Mouse (Mus musculus) kidney, embryonic 14.5 days (tissue): ENCODE results near the gene Rpl22. TPM values are rescaled to one million over a fixed set of nuclear protein-coding genes. Genes with fewer than 3 reads are reported as not detected.

Experiments
- ATAC-seq: fragments of 200-750 bp; cut with Nextera tagmentation; 2 replicates; pipeline ENCODE4 v1.8.0; 2017; ENCODE audit warnings: moderate number of reproducible peaks, mild to moderate bottlenecking, moderate TSS enrichment, moderate library complexity; ENCODE audit not compliant: low FRiP score, low TSS enrichment
- H3K27ac ChIP-seq: fragments of 300-500 bp; sonication (generic); 2 replicates; pipeline ENCODE4 v1.5.1; 2014; ENCODE audit warnings: low read depth, mild to moderate bottlenecking, low read length, moderate library complexity, mixed read lengths
- H3K27me3 ChIP-seq: fragments of 300-500 bp; sonication (generic); 2 replicates; pipeline ENCODE4 v1.6.1; 2014; ENCODE audit warnings: mild to moderate bottlenecking, low read length; ENCODE audit not compliant: control insufficient read depth, insufficient read depth
- H3K36me3 ChIP-seq: fragments of 300-500 bp; sonication (generic); 2 replicates; pipeline ENCODE4 v1.6.1; 2014; ENCODE audit warnings: low read length, mixed read lengths; ENCODE audit not compliant: control insufficient read depth, insufficient read depth
- H3K4me1 ChIP-seq: fragments of 300-500 bp; sonication (generic); 2 replicates; pipeline ENCODE4 v1.6.1; 2014; ENCODE audit warnings: low read length, mixed read lengths; ENCODE audit not compliant: control insufficient read depth, insufficient read depth
- H3K4me2 ChIP-seq: fragments of 300-500 bp; sonication (generic); replicated peaks from 2 replicates; pipeline ENCODE4 v1.6.1; 2014; ENCODE audit warnings: low read depth, mild to moderate bottlenecking, low read length
- H3K4me3 ChIP-seq: fragments of 300-500 bp; sonication (generic); 2 replicates; pipeline ENCODE4 v1.5.1; 2014; ENCODE audit warnings: mild to moderate bottlenecking, low read length
- H3K9ac ChIP-seq: fragments of 300-500 bp; sonication (generic); 2 replicates; pipeline ENCODE4 v1.6.1; 2014; ENCODE audit warnings: low read depth, mild to moderate bottlenecking, low read length, moderate library complexity
- H3K9me3 ChIP-seq: fragments of 300-500 bp; sonication (generic); 2 replicates; pipeline ENCODE4 v1.6.1; 2016; ENCODE audit warnings: low read length; ENCODE audit not compliant: control insufficient read depth
- WGBS: fragments of 180-500 bp; shearing (Covaris S2); extraction: QIAGEN DNeasy Blood & Tissue Kit; methylation state at CpG from one replicate; pipeline ENCODE4 v1.1.7; 2014; 5-methylcytosine and 5-hydroxymethylcytosine counted together
- polyA plus RNA-seq: library from polyadenylated mRNA; unstranded; fragments of >200 nt; fragmentation: Nextera tagmentation; extraction: Ambion mirVana; gene quantifications from 2 replicates; pipeline ENCODE4 v1.2.1, GENCODE M21; 2014

Gene Rpl22
- polyA plus RNA-seq, 1 experiment from 2014 or later: 475 TPM

DNA sequence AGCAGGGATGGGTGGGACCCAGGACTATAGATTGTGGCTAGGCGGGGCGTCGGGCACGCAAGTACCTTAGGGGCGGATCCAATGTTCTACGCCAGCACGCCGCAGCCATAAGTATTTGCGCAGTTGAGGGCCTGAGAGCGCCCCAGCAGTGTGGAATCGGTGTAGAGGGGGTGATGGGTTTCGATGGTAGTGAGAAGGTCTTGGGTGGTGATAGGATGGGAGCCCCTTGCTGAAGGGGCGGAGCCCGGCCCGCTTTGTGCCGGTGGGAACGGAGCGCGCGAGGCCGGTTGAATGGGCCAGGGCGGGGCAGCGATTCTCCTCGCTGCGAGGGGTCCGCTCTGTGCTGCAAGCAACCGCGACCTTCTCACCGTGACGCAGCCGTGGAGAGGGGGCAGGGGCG, 39.4 kb upstream of the Rpl22 start:
- Histone ChIP-seq H3K36me3 (no peaks in the 10 kb centered on the region), H3K4me1 (peaks cover 15% of the 10 kb centered on the region), H3K9ac (no peak overlapping the region), H3K4me2 (peak overlapping the region; percentile 15), H3K4me3 (peak overlapping the region; percentile 8; the same call in 1 of the 2 replicates), H3K27ac (no peak overlapping the region), H3K9me3 (no peaks in the 10 kb centered on the region), H3K27me3 (peaks cover 89% of the 10 kb centered on the region)
- ATAC-seq: no peak
- 4% methylated on average over 32 of the region's 32 CpGs for WGBS

DNA sequence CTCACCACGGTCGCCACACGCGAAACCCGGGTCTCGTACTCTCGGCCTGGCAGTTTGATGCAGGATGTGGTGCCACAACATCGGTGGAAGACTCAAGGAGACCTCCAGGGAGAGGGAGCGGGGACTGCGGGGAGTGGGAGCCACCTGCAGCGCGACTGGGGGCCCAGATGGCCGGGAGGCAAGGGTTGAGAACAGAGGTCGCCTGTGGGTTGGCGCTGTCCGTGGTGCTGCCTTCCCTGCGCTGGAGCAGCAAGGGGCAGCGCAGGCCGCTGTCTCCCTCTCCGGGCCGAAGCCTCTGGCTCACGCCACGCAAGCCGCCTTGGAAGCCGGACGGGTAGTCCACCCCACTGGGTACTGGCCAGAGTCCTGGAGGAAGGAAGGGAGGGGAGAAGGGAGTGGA, 38.7 kb upstream of the Rpl22 start:
- Histone ChIP-seq H3K9ac (no peak overlapping the region), H3K27me3 (peaks cover 90% of the 10 kb centered on the region), H3K4me2 (no peak overlapping the region), H3K27ac (no peak overlapping the region), H3K36me3 (no peaks in the 10 kb centered on the region), H3K4me3 (no peak overlapping the region), H3K4me1 (peaks cover 15% of the 10 kb centered on the region), H3K9me3 (no peaks in the 10 kb centered on the region)
- WGBS: 3% methylated on average over 26 of the region's 26 CpGs
- no peak for ATAC-seq

DNA sequence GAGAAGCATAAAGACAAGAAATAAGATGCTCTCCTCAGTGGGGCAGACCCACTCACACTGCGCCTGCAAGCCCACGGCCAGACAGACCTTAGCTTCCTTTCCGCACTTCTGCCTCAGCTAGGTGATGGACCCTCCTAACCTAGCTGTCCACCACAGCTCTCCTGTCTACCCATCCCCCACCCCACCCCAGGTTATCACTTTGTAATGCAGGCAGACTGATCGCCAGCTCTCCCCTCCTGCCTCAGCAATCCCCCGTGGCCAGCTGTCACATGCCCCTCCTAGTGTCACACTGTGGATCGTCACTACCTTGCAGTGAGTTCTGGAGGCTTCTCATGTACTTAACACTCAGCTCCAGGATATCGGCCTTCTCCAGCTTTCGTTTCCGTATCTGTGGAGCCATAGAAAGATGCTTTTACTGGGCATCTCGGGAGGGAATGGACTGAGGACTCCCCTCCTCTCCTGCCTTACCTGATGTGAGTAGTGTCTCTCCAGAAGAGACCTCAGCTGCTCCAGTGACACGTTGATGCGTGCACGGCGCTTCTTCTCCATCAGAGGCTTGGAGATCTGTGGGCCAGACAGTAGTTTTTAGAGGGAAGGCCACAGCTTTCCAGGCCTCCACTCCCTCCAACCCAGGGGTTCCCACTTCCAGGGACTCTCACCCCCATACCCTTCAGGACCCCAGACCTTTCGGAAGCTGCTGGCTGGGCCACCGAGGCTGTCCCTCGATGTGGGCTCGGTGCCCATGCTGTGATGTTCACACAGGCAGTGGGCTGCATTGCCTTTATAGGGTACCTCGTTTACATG, 38.0 kb upstream of the Rpl22 start:
- H3K9ac ChIP-seq: no peak overlapping the region
- no peak for ATAC-seq
- H3K27ac ChIP-seq: no peak overlapping the region
- H3K27me3 ChIP-seq: peaks cover 90% of the 10 kb centered on the region
- peaks cover 18% of the 10 kb centered on the region for H3K4me1 ChIP-seq
- WGBS: 6% methylated on average over 19 of the region's 19 CpGs
- H3K36me3 ChIP-seq: no peaks in the 10 kb centered on the region
- H3K4me3 ChIP-seq: no peak overlapping the region
- no peaks in the 10 kb centered on the region for H3K9me3 ChIP-seq
- no peak overlapping the region for H3K4me2 ChIP-seq

- H3K4me1 ChIP-seq: peaks cover 11% of the 10 kb centered on the region
- ATAC-seq: no peak
- H3K27ac ChIP-seq: no peak overlapping the region
- 48% methylated on average over 18 of the region's 18 CpGs for WGBS
- no peaks in the 10 kb centered on the region for H3K9me3 ChIP-seq
- H3K4me2 ChIP-seq: no peak overlapping the region
- no peak overlapping the region for H3K4me3 ChIP-seq
- peaks cover 92% of the 10 kb centered on the region for H3K27me3 ChIP-seq
- no peak overlapping the region for H3K9ac ChIP-seq
- H3K36me3 ChIP-seq: no peaks in the 10 kb centered on the region
These were observed 37.1 kb upstream of the Rpl22 start for GRCm38 (mm10) chr4:152288398-152288945.

DNA sequence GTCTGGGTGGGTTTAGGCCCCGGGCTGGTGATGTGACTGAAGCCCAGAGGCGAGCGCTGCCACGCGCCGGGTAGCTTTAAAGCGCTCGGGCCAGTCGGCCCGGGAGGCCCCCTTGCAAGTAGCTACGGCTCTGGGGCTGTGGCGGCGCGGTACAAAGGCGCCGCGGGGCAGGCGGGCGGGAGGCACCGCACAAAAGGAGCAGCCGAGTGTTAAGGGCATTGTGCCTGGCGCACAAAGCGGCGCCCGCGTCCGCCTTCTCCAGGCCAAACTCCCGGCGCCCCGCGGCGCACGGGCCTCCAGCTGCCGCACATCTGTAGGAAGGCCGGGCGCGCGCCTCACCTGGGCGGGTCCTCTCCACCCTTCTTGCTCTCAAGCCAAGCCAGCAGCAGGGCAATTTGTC, 35.2 kb upstream of the Rpl22 start:
- no peak for ATAC-seq
- Histone ChIP-seq H3K4me1 (peaks cover 11% of the 10 kb centered on the region), H3K27me3 (peaks cover 82% of the 10 kb centered on the region), H3K27ac (no peak overlapping the region), H3K4me3 (peak overlapping the region; percentile 22), H3K9ac (no peak overlapping the region), H3K4me2 (peak overlapping the region; percentile 35), H3K36me3 (no peaks in the 10 kb centered on the region), H3K9me3 (no peaks in the 10 kb centered on the region)
- WGBS: under 1% methylated on average over 39 of the region's 39 CpGs

DNA sequence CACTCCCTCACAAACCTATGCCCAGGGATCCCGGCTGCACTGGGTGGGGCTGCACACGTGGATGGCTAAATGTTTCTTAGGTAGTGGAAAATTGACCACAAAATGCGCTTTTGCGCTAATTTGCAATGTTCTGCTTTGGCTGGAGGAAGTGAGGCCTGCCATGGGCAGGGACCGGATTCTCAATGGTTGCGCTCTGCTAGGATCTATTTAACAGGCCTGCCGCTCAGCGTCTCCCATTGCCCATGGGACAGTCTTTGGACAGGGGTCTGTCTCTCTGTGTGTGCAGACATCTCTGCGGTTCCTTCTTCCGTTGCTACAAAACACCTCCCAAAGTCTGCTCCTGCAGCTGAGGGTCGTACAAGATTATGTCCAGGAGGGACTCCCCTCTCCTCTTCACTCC, 34.6 kb upstream of the Rpl22 start:
- Histone ChIP-seq H3K4me2 (no peak overlapping the region), H3K27ac (no peak overlapping the region), H3K9me3 (no peaks in the 10 kb centered on the region), H3K27me3 (peaks cover 76% of the 10 kb centered on the region), H3K4me1 (peaks cover 11% of the 10 kb centered on the region), H3K36me3 (no peaks in the 10 kb centered on the region), H3K9ac (no peak overlapping the region), H3K4me3 (no peak overlapping the region)
- no peak for ATAC-seq
- 13% methylated on average over 11 of the region's 11 CpGs for WGBS

GRCm38 (mm10) chr4:152291562-152291961, 34.0 kb upstream of the Rpl22 start, which contains the start of gene Hes3:
Gene Hes3, minus strand, starts transcription at chr4:152291662.
- Histone ChIP-seq H3K27ac (no peak within 1 kb of the TSS), H3K4me3 (peak within 1 kb of the TSS; percentile 22), H3K9me3 (no peaks in the 10 kb centered on the region), H3K4me2 (peak within 1 kb of the TSS; percentile 35), H3K4me1 (peaks cover 11% of the 10 kb centered on the region; the same call in 1 of the 2 replicates), H3K36me3 (no peaks in the 10 kb centered on the region), H3K9ac (no peak within 1 kb of the TSS), H3K27me3 (peaks cover 70% of the 10 kb centered on the region)
- WGBS: 27% methylated on average over 6 of the region's 6 CpGs
- no peak for ATAC-seq

DNA sequence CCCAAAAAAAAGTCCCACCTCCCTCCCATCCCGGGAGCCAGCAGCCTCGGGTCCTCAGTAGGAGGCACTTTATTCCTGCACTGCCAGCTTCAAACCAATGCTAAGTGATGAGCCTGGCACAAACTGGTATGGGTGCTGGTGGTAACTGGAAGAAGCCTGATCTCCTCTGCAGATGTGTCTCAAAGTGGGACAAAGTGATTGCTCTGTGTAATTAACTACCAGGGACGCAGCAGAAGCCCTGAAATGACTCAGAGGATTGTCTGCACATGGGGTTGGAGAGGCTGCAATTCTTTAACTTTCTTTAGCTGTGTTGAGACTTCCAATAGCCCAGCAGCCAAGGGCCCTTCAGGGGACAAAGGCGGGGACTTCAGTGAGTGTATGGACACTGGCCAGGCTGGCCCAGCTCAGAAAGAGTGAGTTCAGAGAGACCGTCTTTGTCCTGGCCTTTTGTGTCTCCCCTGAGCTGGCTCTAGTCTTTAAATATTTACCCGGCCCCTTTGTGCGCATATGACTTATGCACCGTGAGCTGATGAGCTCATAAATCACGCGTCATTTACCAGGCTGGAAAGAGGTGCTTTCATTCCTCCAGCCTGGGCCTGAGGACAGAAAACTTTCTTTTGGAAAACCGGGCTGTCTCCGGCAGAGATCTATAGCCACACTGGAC, 33.3 kb upstream of the Rpl22 start:
- Histone ChIP-seq H3K9ac (no peak overlapping the region), H3K36me3 (no peaks in the 10 kb centered on the region), H3K4me2 (no peak overlapping the region), H3K4me1 (peaks cover 8% of the 10 kb centered on the region; the same call in 1 of the 2 replicates), H3K9me3 (no peaks in the 10 kb centered on the region), H3K27ac (no peak overlapping the region), H3K4me3 (no peak overlapping the region), H3K27me3 (peaks cover 63% of the 10 kb centered on the region)
- 7% methylated on average over 12 of the region's 12 CpGs for WGBS
- ATAC-seq: no peak
